Mouse (Mus musculus) cerebellum, adult 18-20 months (tissue): ENCODE measurements around the gene Macrod2.

Experiments used
- DNase-seq, 2 experiments: peaks; one replicate each; pipeline ENCODE4 v3.0.0; 2021

Macrod2 gene

DNA sequence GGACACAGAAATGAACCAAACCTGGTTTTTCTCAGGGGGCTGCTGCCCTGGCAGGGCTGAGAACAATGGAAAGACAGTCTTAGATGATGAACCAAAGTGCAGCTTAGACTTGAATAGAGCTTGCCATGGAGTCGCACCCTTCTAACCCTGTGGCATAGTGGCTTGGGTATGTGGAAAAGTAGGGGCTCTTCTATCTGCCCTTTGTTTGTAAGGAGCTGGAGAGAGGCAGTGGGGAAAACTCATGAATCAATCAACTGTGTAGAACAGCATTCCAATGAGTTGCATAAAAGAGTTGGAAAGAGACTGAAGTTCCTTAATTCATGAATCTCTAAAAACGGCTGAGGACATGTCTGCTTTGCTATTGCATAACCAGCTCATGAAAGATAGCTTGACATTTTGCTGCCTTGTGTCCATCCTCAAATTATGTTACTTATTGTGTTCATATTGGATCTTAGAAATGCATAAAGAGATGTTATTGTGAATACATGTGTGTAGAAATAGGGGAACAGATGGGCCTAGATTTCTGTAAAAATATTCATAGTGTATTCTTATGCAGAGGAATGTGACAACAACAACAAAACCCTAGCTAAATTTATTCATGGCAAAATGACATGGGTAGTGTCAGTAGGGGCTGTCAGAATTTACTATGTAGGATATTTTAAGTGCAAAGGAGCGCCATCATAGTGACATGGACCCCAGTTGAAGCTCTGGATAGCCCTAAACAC is 197.6 kb downstream of the Macrod2 start:
- DNase-seq = no peak

DNA sequence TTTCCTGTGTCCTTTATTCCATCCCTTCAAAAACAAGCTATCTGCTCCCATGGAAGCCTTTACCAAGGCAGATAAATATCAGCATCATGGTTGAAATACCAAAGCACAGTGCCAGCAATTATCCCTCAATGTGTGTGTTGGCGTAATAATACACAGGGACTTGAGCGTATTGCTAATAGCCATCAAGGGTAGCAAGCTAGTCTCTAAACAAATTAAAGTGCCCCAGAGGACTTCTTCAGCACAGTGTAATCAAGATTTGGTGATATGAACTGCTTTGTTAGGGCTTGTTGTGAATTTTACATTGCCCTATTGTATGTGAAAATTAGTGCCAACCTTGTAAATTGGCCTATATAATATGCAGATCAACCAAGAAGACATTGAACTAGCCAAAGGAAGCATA is 201.8 kb downstream of the Macrod2 start:
- DNase-seq = no peak

DNA sequence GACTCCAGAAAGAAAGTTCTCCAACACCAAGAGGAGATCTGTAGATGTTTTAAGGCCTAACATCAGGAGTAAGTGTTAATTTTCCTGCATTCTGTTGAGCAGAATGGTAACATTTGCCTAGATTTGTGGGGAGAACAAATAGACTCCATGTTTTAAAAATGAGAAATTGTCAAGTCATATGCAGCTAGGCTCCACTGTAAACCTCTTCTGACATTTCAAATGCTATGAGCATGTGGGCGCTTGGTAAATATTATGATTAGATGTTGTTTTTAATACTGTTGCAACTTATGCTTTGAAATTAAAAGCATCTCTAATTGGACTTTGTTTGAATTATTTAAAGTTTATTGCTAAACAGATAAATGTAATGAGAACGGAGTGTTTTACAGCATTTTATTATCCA is 220.3 kb downstream of the Macrod2 start:
- no peak for DNase-seq

DNA sequence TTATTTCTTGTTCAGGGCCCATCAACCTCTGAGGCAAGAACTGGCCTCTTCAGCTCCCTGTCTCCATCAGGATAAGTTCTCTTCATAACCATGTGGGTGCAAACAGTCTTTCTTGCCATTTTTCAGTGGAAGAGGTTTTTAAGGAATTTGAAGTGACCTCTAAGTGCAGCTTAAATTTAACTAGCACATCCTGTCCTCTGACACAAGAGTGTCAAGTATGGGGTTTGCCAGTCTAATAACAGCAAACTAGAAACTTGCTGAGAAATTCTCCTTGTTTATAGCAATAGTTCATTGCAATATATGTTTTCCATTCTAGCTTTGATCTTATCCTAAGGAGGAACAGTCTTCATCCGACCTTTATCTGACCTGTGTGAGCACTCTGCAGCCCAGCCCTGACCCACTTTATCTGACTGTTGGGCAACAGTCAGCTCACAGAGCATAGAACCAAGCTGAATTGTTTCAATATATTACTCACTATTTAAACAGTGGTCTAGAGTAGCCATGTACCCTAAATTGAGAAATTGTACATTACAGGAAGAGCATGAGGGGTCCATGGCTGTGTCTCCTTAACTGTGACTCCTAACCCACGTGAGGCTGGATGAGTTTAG is 226.7 kb downstream of the Macrod2 start:
- DNase-seq = no peak

DNA sequence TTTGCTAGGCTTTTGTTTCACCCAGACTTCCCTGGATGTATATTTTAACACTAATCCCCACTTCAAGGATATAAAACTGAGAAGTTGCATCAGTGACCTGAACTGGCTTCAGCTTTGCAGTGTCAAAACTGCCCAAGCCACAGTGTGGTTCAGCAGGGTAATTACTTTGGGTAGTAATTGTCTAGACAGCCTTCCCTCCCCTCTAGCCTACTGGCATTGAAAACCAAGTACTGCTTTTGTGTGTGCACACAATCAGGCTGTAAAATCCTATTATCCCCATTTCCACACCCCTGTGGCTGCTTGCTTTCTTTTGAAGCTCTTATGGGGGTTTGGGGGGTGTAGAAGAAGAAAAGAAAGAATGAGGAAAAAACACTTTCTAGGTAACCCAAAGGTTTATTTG is 258.4 kb downstream of the Macrod2 start:
- no peak for DNase-seq

DNA sequence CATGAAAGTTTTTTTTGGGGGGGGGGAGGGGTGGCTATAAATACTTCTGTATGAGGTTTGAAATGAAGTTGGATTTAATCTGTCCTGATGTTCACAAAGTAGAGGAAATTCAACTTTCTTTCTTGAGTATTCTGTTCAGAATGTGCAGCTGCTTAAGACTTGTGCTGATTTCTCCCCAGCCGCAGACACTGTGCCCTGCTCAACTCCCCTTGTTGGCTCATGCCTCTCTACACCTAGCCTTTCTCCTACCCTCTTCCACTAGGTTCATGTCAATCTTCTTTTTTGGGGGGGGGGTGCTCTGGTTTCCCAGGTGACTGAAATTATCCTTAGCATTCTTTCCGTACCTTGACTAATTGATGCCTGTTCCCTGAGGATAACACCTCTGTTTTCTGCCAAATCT is 258.9 kb downstream of the Macrod2 start:
- DNase-seq = no peak

DNA sequence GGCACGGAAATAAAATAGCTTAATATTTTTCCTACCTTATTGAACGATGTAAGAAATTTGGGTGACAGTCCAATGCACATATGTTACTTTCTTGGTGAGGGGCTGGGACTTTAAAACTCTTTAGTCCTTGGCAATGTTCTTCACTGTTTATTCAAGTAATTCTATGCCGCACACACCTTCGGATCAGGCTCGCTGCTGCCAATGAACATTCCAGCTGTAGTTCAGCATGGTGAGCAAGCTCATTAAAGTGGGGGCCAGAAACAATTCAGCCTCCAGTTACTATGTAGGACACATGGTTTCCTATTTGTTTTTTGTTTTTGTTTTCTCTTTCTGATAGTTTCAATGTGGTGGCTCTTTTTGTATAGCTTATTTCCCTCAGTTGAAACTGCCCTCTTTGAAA is 267.6 kb downstream of the Macrod2 start:
- no peak for DNase-seq

DNA sequence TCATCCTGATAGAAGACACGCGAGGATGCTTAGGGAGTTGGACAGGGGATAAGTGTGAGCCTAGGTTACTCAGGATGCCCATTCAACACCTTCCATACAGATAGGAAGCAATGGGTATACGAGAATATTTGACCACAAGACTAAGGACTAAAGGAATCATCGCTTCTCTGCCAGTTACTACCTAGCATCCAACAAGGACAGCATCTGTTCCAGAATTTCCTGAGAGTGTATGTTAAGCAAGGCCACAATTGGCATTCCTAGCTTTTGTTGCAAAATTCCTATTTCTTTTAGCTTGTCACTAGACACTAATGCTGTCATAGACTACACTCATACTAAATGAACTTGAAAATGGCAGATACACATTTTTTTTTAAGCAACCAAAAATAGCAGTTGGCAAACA is 269.3 kb downstream of the Macrod2 start:
- DNase-seq = peak in 1 of 2 experiments; percentile 27

DNA sequence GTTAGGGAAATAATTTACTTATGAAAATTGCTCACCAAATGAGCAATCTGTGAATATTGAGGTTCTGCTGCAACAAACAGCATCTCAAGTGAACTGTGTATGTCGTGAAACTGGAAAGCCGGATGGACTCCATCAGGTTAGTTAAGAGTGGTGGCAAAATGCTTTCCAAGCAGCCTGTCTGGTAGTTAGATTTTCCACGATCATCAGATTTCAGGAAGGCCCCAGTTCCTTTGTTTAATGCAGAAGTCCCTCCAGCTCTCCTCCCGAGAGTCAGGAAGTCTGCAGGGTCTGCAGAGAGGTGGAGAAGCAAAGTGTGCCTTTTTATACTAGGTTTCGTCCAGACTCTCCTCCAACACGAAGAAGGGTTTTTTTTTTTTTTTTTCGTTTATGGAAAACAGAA is 271.7 kb downstream of the Macrod2 start:
- peak in 1 of 2 experiments; percentile 27 for DNase-seq

DNA sequence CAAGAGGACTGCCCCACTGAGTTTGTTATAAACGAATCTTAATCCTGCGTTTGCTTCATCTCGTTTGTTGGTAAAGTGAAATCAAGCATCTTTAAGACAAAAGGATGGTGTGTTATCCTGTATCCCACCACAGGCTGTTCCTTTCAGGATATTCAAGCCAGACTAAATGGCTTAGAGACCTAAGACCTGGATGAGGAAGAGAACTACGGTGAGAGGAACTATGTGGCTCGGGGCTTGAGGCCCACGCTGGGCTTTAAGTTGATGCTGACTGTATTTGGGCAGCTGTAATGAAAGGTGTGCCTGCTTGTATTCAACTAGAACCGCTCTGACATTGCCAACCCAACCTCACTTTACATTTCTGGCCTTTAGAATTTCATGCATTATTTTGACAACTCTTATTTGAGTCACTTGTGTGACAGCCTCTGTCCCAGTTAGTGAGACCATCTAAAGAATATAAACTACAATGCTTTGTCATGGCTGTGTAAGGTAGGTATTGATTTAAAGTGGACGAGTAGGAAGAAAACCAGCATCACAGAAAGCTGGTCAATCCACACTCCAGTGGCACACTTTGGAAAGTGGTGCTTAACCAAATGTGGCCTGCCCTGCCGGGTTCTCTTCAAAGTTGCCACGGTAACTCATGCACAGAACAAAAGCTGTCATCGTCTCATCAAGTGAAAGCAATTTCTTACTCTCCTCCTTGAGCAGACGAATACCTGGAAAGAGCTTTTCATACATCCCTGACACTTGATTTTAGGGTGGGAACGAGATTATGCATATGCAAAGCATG is 272.3 kb downstream of the Macrod2 start:
- DNase-seq = peak in 1 of 2 experiments; percentile 31

DNA sequence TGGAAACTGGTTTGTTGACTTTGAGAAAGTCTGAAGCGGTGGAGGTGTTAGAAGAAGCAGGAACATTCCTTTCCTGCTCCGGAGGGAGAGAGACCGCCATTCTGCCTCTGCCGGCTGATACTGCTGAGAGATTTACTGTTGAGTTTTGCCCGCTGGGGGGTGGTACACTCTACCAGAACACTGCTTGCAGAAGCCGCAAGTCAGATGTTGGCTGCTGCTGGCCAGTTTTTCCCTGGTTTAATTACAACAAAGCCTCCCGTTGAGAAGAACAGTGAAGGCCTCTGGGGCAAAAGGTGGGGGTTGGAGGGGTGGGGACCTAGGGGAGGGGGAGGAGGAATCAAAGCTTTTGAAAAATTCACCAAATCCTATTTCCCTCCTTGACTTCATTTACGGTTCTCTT is 273.2 kb downstream of the Macrod2 start:
- DNase-seq = peak; percentile 78 to 85

DNA sequence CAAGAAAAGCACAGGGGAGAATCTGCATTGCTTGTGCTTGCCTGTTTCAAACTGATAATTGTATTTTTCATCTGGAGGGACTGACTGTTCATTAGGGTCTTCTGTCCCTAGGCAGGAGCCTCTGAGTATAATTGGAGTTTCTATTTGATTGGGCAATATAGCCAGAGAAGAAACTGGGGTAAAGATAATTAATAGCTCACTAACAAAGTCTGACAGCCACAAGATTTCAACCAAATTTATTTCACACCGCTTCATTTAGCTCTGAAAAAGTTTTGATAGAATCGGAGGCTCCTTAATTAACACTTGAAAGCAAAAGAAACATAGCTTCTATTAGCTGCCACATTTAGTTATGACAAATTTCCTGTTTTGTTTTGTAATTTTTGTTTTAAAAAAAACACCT is 274.0 kb downstream of the Macrod2 start:
- DNase-seq = no peak

DNA sequence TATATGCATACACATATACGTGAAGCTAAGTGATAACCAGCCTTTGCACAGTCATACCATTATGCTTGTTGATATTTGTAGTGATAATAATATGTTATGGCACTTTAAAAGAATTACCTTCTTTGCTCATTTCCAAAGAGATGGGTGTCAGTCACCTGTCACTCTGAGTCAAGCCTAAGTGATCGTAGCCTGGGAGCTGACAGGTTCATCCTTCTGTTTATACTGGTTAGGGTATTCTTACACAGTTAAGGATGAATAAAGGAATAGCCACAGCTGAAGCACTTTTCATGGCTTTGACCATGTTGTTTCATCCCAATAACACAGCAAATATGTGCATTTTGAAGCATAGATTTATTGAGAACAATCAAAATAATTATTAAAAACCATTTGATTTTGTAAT is 274.7 kb downstream of the Macrod2 start:
- DNase-seq = peak; percentile 15 to 31

DNA sequence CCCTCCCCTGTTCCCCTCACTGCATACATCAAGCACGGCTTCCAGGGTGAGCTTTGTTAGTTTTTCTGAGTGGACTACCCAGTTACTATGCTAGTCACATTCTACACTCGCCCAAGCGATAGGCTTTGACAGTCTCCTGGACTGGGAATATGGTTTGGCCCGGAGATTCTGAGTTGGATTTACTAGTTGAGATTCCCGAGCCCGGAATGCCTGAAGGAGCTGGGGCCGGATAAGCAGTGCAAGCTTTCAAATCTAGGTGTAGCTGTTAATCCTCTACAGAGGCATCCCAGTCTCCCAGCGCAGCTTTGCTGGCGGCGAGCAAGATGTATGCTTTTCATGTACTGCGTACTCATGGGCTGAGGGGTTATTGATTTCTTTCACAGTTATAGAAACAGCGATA is 275.3 kb downstream of the Macrod2 start:
- DNase-seq = peak; percentile 69 to 74

DNA sequence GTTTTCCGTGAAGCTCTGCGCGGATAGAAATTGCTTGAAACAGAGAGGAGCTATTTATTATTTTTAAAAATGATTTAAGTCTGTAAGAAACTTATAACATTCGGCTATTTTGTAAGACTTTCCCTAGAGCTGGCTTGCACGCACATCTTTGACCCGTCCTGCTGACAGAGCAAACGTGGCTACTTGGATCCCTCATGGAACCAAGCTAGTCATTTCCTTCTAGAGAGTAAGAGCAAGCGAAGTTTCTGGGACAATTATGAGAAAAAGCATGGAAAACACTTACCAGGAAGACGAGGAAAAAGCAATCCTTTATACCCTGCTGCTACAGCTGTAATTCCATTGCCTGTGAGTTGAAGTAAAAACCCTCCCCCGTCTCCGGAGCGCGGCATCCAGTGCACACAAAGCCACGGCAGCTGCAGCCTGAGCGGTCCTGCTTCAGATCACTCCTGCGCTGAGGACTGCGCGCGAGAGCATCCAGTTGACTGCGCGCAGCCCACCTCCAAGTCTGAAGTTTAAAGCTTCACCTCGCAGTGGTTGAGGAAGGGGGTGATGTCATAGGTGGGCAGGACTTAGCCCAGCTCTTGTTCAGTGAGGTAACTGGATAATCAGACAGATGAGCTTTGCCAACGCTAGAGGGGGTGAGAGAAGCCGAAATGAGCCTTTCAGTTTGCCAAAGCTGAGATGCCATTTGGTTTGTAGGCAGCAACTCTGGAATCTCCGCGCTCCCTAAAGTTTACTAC is 276.0 kb downstream of the Macrod2 start, which contains the start of gene Flrt3:
Flrt3 (minus strand) TSS at position 507 of the 740 bp plus-strand sequence.
- DNase-seq = peak; percentile 90 to 97

DNA sequence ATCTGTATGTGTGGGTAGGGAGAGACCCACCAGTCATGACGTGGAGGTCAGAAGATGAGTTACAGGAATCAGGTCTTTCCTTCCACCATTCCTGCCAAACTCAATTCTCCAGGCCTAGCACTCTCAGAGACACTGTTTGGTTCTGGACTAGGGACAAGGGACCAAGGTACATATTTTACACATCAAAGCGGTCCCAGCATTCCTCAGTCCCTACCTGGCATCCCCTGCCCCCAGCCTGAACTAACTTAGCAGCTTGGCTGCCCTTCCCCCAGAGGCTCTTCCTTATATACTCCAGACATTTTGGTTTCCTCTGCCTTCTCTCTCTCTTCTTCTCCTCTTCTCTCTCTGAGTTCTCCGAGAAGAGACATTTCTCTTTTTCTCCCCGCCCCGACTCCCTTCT is 278.4 kb downstream of the Macrod2 start:
- DNase-seq = no peak

DNA sequence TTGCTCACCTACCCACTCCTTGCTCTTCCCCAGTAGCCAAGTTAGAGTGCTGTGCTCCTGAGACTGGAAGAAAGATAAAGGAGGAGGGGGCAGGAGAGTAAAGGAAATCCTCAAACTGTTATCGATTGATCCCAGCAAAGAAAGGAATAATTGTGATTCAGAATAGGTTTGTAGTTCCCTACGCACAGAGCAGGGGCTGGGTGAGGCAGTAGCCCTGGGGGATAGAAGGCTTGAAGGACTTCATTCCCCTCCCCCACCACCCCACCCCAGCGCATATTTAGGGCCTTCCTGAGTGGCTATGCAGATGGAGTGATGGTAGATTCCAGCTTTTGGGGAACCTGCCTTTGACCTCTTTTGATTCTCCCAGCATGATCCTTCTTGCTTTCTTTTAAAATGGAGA is 281.6 kb downstream of the Macrod2 start:
- DNase-seq = no peak

DNA sequence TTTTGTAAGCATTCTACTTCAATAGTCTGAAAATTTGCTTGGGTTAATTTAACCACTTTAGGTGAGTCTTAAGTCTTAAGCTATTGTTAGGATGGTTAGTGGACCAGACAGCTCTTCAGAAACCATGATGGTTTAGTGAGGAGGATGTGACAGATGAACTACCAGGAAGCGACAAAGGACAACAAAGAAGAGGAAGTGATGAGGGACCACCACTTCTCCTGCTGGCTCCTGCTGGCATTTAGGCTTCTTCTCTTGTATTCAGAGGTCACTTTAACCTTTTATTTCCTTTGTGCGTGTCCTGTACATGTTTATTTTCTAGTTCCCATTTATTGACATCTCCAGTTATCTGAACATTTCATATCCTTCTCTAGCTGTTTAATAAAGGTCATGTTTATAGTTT is 295.8 kb downstream of the Macrod2 start:
- no peak for DNase-seq

DNA sequence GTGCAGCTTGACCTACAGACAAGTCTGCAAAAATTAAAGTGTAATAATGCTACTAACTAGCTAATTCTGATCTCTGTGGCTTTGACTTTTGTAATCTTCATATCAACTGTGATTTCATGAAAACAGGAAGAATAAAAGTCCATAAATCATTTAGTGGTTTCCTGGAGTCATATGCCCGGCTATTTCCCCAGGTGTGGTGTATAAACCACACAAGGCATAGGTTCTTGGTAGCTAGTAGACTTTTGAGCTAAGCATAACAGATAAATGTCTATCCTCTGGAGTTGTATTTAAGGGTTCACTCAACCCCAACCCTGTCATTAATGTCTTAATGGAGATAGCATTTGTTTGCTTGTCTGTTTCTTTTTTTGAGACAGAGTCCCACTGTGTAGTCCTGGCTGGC is 296.3 kb downstream of the Macrod2 start:
- no peak for DNase-seq

DNA sequence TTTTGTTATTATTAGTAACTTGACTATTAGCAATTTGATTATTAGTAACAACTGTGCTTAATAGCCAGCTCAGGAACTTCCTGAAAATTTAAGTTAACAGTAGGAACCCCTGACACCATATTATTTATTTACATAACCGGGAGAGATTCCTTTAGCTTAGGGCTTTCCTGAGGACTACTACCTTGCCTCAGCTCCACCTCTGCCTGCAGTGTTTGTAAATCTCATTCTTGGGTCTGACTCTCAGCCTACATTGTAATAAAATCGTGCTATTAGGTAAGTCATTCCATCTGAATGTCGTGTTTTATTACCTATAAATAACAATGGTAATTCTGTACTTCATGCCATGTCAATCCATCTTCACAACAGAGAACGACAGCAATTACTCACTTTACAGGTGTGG is 297.4 kb downstream of the Macrod2 start:
- DNase-seq = no peak

DNA sequence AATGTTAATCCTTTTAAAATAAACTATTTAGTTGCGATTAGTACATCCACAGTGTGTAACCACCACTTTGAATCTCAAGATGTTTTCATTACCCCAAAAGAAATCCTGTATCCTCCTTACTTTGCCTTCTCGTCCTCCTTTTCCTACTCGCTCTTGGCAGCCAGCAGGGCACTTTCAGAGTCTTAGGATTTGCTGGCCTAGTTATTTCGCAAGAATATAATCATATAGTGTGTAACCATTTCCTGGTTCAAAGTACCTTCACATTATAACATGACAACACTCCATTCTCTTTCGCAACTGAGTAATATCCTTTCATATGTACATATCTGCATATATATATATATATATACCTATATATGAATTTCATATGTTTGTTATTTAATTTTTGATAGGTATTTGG is 298.7 kb downstream of the Macrod2 start:
- no peak for DNase-seq

DNA sequence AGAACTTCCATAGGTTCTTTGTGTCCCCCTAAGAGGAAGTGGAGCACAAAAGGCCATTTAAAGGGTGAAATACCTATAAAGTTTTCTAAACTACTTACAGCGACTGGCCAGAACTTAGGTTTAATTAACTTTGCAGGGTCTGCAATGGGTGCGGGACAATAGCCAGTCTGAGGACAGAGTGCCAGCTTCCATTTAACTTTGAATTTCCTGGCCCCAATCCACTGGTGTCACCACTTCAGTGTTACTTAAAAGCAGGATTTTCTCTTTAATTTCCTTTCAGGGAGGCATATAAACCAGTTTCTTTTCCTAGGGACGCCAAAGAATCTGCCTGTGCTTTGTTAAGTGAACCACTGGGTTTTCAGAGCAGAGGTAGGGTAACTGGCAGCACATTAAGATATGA is 303.5 kb downstream of the Macrod2 start:
- no peak for DNase-seq

DNA sequence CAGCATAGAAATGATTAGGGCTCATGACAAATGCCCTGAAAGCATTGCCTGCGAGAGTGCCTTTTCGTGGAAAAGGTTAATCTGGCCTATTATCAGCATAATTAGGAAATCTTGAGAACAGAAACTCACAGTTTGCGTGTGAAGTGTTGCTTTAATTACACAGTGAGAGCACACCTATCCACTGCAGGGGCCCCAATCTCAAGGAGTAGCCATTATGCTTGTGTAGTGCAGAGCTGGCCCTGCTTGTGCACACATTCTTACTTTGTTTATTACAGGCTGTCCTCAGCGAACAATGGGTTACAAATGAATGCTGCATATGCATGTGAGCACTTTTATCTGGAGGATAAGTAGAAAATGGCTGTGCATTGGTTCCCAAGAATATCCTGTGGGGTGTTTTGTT is 308.3 kb downstream of the Macrod2 start:
- no peak for DNase-seq
